Mouse (Mus musculus) midbrain, postnatal 0 days (tissue): ENCODE measurements at regions not wholly inside any gene's neighbourhood (a gene's known extent, or its start where the extent isn't known, plus 50 kb on each side); places are given as distances from the start of the nearest gene placed in this dataset.
"Not testable (repeated sequence)": the region's sequence is repeated elsewhere in the genome, so short reads cannot be mapped to it uniquely, and the experiment has no call there.

Source experiments
- ATAC-seq: fragments of 200-750 bp; cut with Nextera tagmentation; 2 replicates; pipeline ENCODE4 v1.8.0; 2017; ENCODE audit warnings: moderate number of reproducible peaks, mild to moderate bottlenecking, moderate TSS enrichment, moderate library complexity; ENCODE audit not compliant: low FRiP score
- DNase-seq: peaks from one replicate; pipeline ENCODE4 v3.0.0-alpha.2; 2015; ENCODE audit warnings: low spot score
- H3K27ac ChIP-seq: fragments of 300-500 bp; sonication (generic); 2 replicates; pipeline ENCODE4 v1.5.1; 2014; ENCODE audit warnings: low read depth, mild to moderate bottlenecking, low read length, mixed read lengths
- H3K27me3 ChIP-seq: fragments of 300-500 bp; sonication (generic); 2 replicates; pipeline ENCODE4 v1.6.1; 2014; ENCODE audit warnings: low read length, control low read depth, mixed read lengths; ENCODE audit not compliant: insufficient read depth
- H3K36me3 ChIP-seq: fragments of 300-500 bp; sonication (generic); 2 replicates; pipeline ENCODE4 v1.6.1; 2014; ENCODE audit warnings: low read length, control low read depth, mixed read lengths; ENCODE audit not compliant: insufficient read depth
- H3K4me1 ChIP-seq: fragments of 300-500 bp; sonication (generic); 2 replicates; pipeline ENCODE4 v1.6.1; 2014; ENCODE audit warnings: mild to moderate bottlenecking, control low read depth, antibody characterized with exemption, low read length, mixed read lengths; ENCODE audit not compliant: insufficient read depth
- H3K4me2 ChIP-seq: fragments of 300-500 bp; sonication (generic); 2 replicates; pipeline ENCODE4 v1.6.1; 2014; ENCODE audit warnings: low read depth, mild to moderate bottlenecking, low read length, mixed read lengths; ENCODE audit not compliant: poor library complexity, severe bottlenecking
- H3K4me3 ChIP-seq: fragments of 300-500 bp; sonication (generic); 2 replicates; pipeline ENCODE4 v1.5.1; 2014; ENCODE audit warnings: low read depth, mild to moderate bottlenecking, low read length, moderate library complexity
- H3K9ac ChIP-seq: fragments of 300-500 bp; sonication (generic); replicated peaks from 2 replicates; pipeline ENCODE4 v1.6.1; 2014; ENCODE audit warnings: mild to moderate bottlenecking, low read length, moderate library complexity, mixed read lengths; ENCODE audit not compliant: poor library complexity, severe bottlenecking
- H3K9me3 ChIP-seq: fragments of 300-500 bp; sonication (generic); 2 replicates; pipeline ENCODE4 v1.6.1; 2016; ENCODE audit warnings: low read length, control low read depth
- CTCF ChIP-seq: IDR thresholded peaks from 2 replicates; pipeline ENCODE4 v1.5.1; 2016; ENCODE audit warnings: antibody characterized with exemption, mild to moderate bottlenecking
- WGBS: fragments of 180-500 bp; shearing (Covaris S2); extraction: QIAGEN DNeasy Blood & Tissue Kit; methylation state at CpG from one replicate; pipeline ENCODE4 v1.1.7; 2014; 5-methylcytosine and 5-hydroxymethylcytosine counted together

GRCm38 (mm10) chr17:82674593-82674992 lies 540.5 kb upstream of the Pkdcc start:
- H3K27me3 ChIP-seq = no peaks in the 10 kb centered on the region
- no peaks in the 10 kb centered on the region for H3K4me1 ChIP-seq
- no peak overlapping the region for H3K27ac ChIP-seq
- no peak overlapping the region for H3K4me3 ChIP-seq
- 87% methylated on average over 2 of the region's 2 CpGs for WGBS
- DNase-seq (no peak), ATAC-seq (no peak)
- H3K9ac ChIP-seq = no peak overlapping the region
- no peak for TF ChIP-seq CTCF
- H3K36me3 ChIP-seq = no peaks in the 10 kb centered on the region
- no peak overlapping the region for H3K4me2 ChIP-seq
- H3K9me3 ChIP-seq = no peaks in the 10 kb centered on the region

DNA sequence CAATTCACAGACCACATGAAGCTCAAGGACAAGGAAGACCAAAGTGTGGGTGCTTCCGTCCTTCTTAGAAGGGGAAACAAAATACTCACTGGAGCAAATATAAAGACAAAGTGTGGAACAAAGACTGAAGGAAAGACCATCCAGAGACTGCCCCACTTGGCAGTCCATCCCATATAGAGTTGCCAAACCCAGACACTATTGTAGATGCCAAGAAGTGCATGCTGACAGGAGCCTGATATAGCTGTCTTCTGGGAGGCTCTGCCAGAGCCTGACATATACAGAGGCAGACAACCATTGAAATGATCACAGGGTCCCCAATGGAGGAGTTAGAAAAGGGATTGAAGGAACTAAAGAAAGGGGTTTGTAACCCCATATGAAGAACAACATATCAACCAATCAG lies 548.5 kb upstream of the Pkdcc start:
- not testable (repeated sequence) for H3K27ac ChIP-seq, H3K9me3 ChIP-seq, H3K4me1 ChIP-seq, H3K9ac ChIP-seq, ATAC-seq, H3K4me3 ChIP-seq, H3K27me3 ChIP-seq, H3K36me3 ChIP-seq, H3K4me2 ChIP-seq
- DNase-seq = peak; percentile 43
- 62% methylated on average over 1 of the region's 1 CpGs for WGBS

GRCm38 (mm10) chr17:82664352-82664751 lies 550.7 kb upstream of the Pkdcc start:
- no peaks in the 10 kb centered on the region for H3K4me1 ChIP-seq
- no peak overlapping the region for H3K4me2 ChIP-seq
- DNase-seq (no peak), ATAC-seq (no peak)
- WGBS = 81% methylated on average over 6 of the region's 6 CpGs
- H3K27me3 ChIP-seq = no peaks in the 10 kb centered on the region
- no peak for TF ChIP-seq CTCF
- no peaks in the 10 kb centered on the region for H3K36me3 ChIP-seq
- H3K27ac ChIP-seq = no peak overlapping the region
- H3K9me3 ChIP-seq = no peaks in the 10 kb centered on the region
- no peak overlapping the region for H3K9ac ChIP-seq
- H3K4me3 ChIP-seq = no peak overlapping the region

- Histone ChIP-seq H3K27me3 (no peaks in the 10 kb centered on the region), H3K9me3 (no peaks in the 10 kb centered on the region), H3K4me3 (no peak overlapping the region), H3K4me1 (no peaks in the 10 kb centered on the region), H3K9ac (no peak overlapping the region), H3K27ac (no peak overlapping the region), H3K36me3 (no peaks in the 10 kb centered on the region), H3K4me2 (no peak overlapping the region)
- ATAC-seq (no peak), DNase-seq (no peak)
- 93% methylated on average over 1 of the region's 1 CpGs for WGBS
- TF ChIP-seq CTCF = no peak
These were observed 578.5 kb upstream of the Pkdcc start for GRCm38 (mm10) chr17:82636459-82637189.

DNA sequence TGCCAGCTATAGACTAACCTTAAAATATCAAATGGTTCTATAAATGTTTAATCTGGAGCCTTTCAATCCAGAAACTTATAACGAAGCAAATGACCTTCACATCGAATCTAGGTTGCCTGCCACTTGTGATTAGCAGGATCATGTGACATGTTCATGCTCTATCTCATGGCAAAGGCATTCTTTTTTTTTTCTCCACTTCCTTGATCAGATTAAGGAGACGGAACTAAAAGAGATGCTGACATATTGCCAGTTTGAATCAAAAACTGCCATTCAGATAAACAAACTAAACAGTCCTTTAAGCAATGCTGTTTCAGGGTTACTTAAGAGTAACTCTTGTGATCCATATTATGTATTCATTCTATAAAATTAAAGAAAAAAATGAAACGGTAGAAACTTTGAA lies 579.2 kb upstream of the Pkdcc start:
- ATAC-seq = no peak
- no peak overlapping the region for H3K4me3 ChIP-seq
- 68% methylated on average over 4 of the region's 4 CpGs for WGBS
- no peaks in the 10 kb centered on the region for H3K9me3 ChIP-seq
- H3K9ac ChIP-seq = no peak overlapping the region
- no peak overlapping the region for H3K4me2 ChIP-seq
- DNase-seq = no peak
- no peaks in the 10 kb centered on the region for H3K36me3 ChIP-seq
- no peaks in the 10 kb centered on the region for H3K4me1 ChIP-seq
- TF ChIP-seq CTCF = no peak
- H3K27me3 ChIP-seq = no peaks in the 10 kb centered on the region
- H3K27ac ChIP-seq = no peak overlapping the region

GRCm38 (mm10) chr17:82606642-82607175 lies 608.4 kb upstream of the Pkdcc start:
- no peak overlapping the region for H3K9ac ChIP-seq
- ATAC-seq (no peak), DNase-seq (no peak)
- 75% methylated on average over 3 of the region's 3 CpGs for WGBS
- no peaks in the 10 kb centered on the region for H3K36me3 ChIP-seq
- no peaks in the 10 kb centered on the region for H3K9me3 ChIP-seq
- H3K27ac ChIP-seq = no peak overlapping the region
- TF ChIP-seq CTCF = no peak
- H3K27me3 ChIP-seq = no peaks in the 10 kb centered on the region
- no peak overlapping the region for H3K4me2 ChIP-seq
- H3K4me3 ChIP-seq = no peak overlapping the region
- no peaks in the 10 kb centered on the region for H3K4me1 ChIP-seq
